Mouse (Mus musculus) brain, embryonic 14.5 days (tissue): ENCODE data around the gene Igf1r. TPM values are rescaled to one million over a fixed set of nuclear protein-coding genes. Genes with fewer than 3 reads are reported as not detected.

ENCODE experiments used
- DNase-seq: peaks from one replicate; pipeline ENCODE4 v3.0.0-alpha.2; 2011; ENCODE audit warnings: low read depth
- CTCF ChIP-seq: fragments of 200-500 bp; IDR thresholded peaks from 2 replicates; pipeline ENCODE4 v1.5.1; 2012; ENCODE audit warnings: inconsistent platforms, mild to moderate bottlenecking, moderate library complexity, borderline replicate concordance; ENCODE audit not compliant: insufficient read depth, insufficient read length; ENCODE audit errors: extremely low read depth
- POLR2A ChIP-seq: fragments of 200-500 bp; IDR thresholded peaks from 2 replicates; pipeline ENCODE4 v1.6.1; 2012; ENCODE audit warnings: mild to moderate bottlenecking, inconsistent platforms, borderline replicate concordance; ENCODE audit not compliant: poor library complexity, insufficient read depth, insufficient read length, severe bottlenecking; ENCODE audit errors: extremely low read depth
- polyA plus RNA-seq: library from polyadenylated mRNA; depleted of rRNA; stranded (reverse); fragments of >200 nt; gene quantifications from 2 replicates; pipeline ENCODE4 v1.2.3, GENCODE M21; 2012

The Igf1r gene
- polyA plus RNA-seq, 1 experiment = 40.6 TPM

DNA sequence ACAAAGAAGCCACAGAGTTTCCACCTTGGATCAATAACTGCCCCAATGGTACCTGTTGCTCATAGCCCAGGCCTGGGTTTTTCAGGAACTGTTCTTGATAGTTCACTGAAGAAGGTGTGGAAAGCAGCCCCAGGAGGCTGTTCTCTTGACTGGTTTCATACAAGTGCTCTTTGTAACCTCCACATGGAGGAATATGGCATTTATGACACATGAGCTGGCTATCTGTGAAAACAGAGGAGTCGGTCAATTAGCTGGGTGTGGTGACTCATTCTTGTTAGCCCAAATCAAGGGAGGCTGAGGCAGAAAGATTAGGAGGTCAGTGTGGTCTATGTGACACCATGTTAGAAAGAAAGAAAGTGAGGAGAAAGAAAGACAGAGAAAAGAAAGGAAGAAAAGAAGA, 5.7 kb upstream of the Igf1r start:
- TF ChIP-seq POLR2A = no peak
- TF ChIP-seq CTCF = no peak
- DNase-seq = no peak

DNA sequence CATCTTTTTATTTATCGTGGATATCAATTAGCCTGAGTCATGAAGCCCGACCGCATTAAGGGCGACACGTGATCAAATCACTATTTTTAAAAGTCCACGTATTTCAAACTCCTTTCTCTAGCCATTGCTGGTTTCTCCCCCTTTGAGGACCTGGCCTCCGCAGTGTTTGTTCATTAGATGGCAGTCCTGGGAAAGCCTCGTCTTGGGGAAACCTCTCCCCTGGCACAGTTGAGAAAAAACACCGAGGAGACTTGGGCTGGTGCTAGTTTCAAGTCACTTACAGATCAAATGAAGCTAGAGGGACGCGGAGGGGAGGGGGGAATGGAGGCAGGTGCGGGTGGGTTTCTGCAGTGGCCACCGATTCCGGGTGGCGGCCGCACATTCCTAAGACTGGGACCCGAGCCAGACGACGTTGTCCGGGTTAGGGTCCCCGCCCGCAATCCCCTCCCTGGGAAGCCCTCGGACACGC, 2.2 kb upstream of the Igf1r start:
- peak; percentile 85 for DNase-seq
- no peak for TF ChIP-seq CTCF
- no peak for TF ChIP-seq POLR2A

DNA sequence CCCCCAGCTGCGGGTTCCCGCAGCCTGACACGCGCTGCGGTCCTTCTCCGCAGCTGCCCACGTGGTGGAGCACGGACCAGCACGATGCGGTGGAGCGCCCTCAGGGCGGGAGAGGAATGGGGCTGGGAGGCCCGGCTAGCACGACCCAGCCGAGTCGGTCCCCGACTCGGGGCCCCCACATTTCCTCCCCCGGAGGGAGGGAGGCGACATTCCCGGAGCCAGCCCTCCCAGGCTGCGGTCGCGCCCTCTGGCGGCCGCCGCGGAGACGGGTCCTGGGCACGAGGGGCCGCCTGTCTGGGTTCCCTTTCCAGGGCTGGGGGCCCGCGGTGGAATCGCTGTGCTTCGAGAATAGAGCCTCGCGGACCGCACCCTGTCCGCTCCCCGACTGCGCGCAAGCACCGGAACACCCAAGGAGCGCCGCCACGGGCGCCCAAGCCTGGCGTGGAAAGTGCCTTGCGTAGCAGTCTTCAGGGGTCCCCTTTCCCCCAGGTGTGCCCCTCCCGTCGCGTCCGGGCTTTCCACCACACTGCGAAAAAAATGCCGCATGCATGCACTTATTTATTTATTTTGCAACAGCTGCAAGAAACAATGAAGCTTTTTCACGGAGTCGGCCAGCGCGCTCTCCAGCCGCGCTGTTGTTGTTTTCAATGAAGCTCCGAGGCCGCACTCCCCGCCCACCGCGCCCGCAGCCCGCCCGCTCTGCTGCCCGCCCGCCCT, 1.7 kb upstream of the Igf1r start:
- peak; percentile 94 for DNase-seq
- peak; percentile 75 for TF ChIP-seq CTCF
- peak; percentile 40; the same call in 1 of the 2 replicates for TF ChIP-seq POLR2A

DNA sequence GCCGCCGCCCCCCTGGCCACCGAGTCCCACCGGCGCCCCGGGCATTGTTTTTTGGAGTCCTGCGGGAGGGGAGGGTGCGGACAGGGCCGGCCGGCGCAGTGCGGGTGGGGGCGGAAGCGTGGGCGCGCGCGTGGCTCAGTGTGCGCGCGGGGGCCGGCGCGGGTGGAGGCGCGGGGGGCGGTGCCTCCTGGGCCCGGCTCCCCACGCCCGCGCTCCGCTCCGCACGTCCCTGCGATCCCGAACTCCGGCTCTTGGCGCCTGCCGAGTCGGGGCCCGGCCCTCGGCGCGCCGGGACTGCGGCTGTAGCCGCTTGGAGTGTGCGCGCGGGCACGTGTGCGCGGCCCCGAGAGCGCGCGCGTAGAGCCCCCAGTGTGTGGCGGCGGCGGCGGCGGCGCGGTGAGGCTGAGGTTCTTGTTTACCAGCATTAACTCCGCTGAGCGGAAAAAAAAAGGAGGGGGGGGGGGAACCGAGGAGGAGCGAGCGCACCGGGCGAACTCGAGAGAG, 1.0 kb upstream of the Igf1r start:
- TF ChIP-seq CTCF = no peak
- no peak; the same call in 1 of the 2 replicates for TF ChIP-seq POLR2A

DNA sequence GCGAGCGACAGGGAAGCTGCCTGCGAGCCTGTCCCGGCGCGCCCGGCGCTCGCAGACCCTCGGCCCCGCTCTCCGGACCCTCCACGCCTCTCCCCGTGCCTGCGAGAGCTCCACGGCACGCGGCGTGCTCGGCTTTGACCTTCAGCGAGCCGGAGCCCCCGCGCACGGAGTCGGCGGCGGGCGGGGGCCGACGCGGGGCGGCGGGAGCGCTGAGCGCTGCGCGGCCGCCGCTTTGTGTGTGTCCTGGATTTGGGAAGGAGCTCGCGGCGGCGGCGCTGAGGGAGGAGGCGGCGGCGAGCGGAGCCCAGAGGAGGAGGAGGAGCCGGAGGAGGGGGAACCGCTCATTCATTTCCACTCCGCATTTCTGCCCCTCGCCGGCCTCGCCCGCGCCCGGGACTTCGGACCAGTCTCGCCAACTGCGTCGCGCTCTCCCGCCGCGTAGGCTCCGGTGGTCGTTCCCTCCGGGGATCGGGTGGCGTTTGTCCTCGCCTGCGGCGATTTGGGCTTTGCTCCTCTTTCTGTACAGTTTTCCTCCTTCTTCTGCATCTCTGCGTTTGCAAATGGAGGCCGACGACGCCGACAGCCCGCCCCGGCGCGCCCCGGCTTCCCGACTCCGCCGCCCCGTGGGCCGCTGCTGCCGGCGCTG, 468 bp upstream of the Igf1r start:
- TF ChIP-seq POLR2A (no peak; the same call in 1 of the 2 replicates), CTCF (no peak)
- DNase-seq = peak; percentile 91

More for the DNA sequence above, 1.0 kb upstream of the Igf1r start:
- DNase-seq = peak; percentile 99

DNA sequence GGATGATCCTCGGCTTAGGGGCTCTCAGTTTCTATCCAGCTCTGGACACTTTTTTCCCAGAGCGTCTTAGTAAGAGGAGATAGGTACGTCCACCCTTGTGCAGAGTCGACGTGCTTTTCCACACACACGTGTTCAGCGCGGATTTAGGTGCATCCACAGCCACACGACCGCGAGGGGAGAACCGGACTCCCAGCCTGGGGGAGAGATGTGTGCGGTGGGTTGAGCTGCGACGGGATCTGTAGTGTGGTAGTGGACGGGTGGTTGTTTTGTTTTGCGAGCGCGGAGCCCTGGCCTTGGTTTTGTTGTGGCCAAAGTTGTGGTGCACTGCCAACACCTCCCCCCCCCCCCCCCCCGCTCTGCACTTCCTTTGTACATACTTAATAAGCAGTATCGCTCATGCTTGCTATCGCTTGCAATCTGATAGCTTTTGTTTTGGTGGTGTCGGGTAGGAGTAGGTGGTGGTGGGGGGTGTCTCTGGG, 1.2 kb downstream of the Igf1r start:
- DNase-seq = peak; percentile 50
- no peak for TF ChIP-seq CTCF
- TF ChIP-seq POLR2A = no peak

GRCm38 (mm10) chr7:67954591-67955185, 2.1 kb downstream of the Igf1r start:
- peak; percentile 25 for DNase-seq
- TF ChIP-seq POLR2A (no peak), CTCF (no peak)

GRCm38 (mm10) chr7:67955276-67955675, 2.6 kb downstream of the Igf1r start:
- TF ChIP-seq POLR2A (no peak), CTCF (no peak)
- no peak for DNase-seq

DNA sequence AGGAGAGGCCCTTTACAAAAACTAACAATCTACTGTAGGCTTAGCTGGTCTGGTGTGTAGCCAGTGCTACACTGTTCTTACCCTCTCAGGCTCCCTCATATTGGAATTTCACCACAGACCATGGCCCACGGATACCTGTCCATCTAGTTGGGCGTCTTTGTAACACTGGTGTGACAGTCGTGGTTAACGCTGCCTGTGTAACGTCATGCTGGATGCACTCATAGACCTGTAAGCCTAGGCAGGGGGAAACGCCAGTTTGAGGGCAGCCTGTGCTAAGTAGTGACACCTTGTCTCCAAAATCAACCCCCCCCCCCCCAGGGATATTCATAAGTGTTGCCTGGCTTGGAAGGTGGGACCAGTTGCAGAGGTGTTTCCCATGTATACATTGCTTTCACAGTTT, 4.7 kb downstream of the Igf1r start:
- DNase-seq = no peak
- TF ChIP-seq POLR2A (no peak), CTCF (no peak)

DNA sequence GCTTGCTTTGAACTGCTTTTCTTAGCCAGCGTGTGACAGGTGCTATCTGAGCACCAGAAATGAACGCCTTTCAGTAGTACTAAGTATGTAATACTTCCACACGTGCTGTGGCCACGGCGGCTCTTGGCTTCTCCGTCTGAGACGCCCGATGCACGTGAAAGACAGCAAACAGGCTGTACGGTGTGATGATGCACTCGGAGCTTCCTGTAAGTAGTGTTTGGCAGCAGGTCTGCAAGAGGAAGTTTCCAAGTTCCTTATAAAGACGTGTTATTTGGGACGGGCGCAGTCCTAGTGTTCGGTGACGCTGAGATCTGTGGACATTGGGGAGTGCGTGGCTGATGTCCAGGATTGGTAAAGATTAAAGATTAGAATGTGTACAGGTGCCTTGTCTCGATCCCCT, 5.4 kb downstream of the Igf1r start:
- peak; percentile 22 for DNase-seq
- no peak for TF ChIP-seq POLR2A
- no peak for TF ChIP-seq CTCF

- TF ChIP-seq POLR2A (no peak), CTCF (no peak)
- no peak for DNase-seq
These were observed 8.1 kb downstream of the Igf1r start for GRCm38 (mm10) chr7:67960701-67961100.
